Mouse (Mus musculus): ENCODE results near the gene Zbtb3. TPM values are rescaled to one million over a fixed set of nuclear protein-coding genes. Genes with fewer than 3 reads are reported as not detected.

Gene Zbtb3
- polyA plus RNA-seq, 1 experiment from 2014 or later = 8.6 TPM

GRCm38 (mm10) chr19:8815812-8816211 is 13.5 kb downstream of the Zbtb3 start:
- 0 out of 2 replicates have a peak overlapping the region, but pooled peaks have one; percentile 24 for H3K4me2 ChIP-seq
- ATAC-seq (ENCODE audit: low read depth) = no peak

DNA sequence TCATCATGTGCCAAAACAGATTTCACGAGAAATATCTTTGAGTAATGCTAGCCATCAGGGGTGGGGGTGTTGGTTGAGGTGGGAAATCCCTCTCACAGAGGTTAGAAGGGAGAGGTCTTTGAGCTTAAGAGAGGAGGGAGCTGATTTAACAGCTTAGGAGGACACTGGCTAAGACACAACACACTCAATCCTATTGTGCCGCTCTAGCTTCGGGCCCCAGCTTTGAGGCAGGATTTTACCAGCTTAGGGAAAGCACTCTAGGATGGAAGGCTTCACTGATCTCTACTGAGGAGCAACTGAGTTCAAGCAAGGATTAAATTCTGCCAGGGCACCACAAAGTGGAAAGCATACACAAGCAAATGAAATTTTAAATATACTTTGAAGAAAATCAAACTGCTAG is 14.6 kb downstream of the Zbtb3 start:
- no peak for ATAC-seq (ENCODE audit: low read depth)
- peaks cover 40% of the 10 kb centered on the region for H3K36me3 ChIP-seq
- H3K4me2 ChIP-seq = peak overlapping the region; percentile 99
- H3K27ac ChIP-seq (replicated peaks) = no peak overlapping the region
- peaks cover 52% of the 10 kb centered on the region for H3K4me1 ChIP-seq (replicated peaks)
- WGBS = 89% methylated on average over 3 of the region's 3 CpGs
- no peaks in the 10 kb centered on the region for H3K9me3 ChIP-seq
- H3K4me3 ChIP-seq = peak overlapping the region; percentile 9; the same call in 1 of the 2 replicates
- no peaks in the 10 kb centered on the region for H3K27me3 ChIP-seq
- peak overlapping the region; percentile 57 for H3K9ac ChIP-seq

More at GRCm38 (mm10) chr19:8815812-8816211, 13.5 kb downstream of the Zbtb3 start:
- WGBS = 73% methylated on average over 11 of the region's 11 CpGs
- peaks cover 43% of the 10 kb centered on the region for H3K4me1 ChIP-seq (replicated peaks)
- H3K4me3 ChIP-seq = peak overlapping the region; percentile 1; the same call in 1 of the 2 replicates
- H3K27me3 ChIP-seq = no peaks in the 10 kb centered on the region
- H3K9ac ChIP-seq = peak overlapping the region; percentile 51; the same call in 1 of the 2 replicates
- H3K9me3 ChIP-seq = no peaks in the 10 kb centered on the region
- H3K27ac ChIP-seq (replicated peaks) = no peak overlapping the region
- peaks cover 49% of the 10 kb centered on the region for H3K36me3 ChIP-seq

DNA sequence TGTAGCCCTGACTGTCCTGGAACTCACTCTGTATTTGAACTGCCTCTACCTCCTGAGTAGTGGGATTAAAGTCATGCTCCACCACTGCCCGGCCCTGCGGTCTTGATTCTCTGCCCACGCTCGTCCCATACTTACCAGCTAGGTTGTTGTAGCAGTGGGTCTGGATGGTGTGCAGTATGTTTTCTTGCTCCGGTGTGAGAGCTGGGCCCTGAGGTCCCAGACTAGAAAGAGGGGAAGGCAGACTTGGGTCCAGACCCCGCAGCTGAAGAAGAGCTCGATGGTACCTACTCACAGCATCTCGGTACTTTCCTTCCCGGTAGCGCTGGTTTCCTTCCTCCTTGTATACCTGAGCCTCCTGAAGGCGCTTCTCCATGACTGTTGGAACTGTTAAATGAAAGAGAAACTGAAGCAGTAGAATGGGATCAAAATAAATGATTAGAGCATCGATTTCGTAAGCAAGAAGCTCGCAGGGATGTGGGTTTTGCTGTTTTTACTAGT is 16.0 kb downstream of the Zbtb3 start:
- Histone ChIP-seq H3K9ac (peak overlapping the region; percentile 88), H3K36me3 (peaks cover 32% of the 10 kb centered on the region), H3K27ac (replicated peaks) (peak overlapping the region; percentile 97), H3K9me3 (no peaks in the 10 kb centered on the region), H3K27me3 (no peaks in the 10 kb centered on the region), H3K4me1 (replicated peaks) (peaks cover 66% of the 10 kb centered on the region), H3K4me3 (peak overlapping the region; percentile 75), H3K4me2 (peak overlapping the region; percentile 99)
- 36% methylated on average over 14 of the region's 14 CpGs for whole genome bisulfite sequencing
- no peak for ATAC-seq (ENCODE audit: low read depth)

- Histone ChIP-seq H3K9me3 (no peaks in the 10 kb centered on the region), H3K27me3 (no peaks in the 10 kb centered on the region), H3K4me1 (replicated peaks) (peaks cover 69% of the 10 kb centered on the region), H3K27ac (replicated peaks) (peak within 1 kb of the TSS; percentile 97), H3K9ac (peak within 1 kb of the TSS; percentile 98), H3K4me2 (peak within 1 kb of the TSS; percentile 99), H3K36me3 (peaks cover 33% of the 10 kb centered on the region), H3K4me3 (peak within 1 kb of the TSS; percentile 75)
- ATAC-seq (ENCODE audit: low read depth) = peak; percentile 94
- WGBS = 1% methylated on average over 33 of the region's 33 CpGs
Observed at GRCm38 (mm10) chr19:8818801-8819595, 16.6 kb downstream of the Zbtb3 start, which contains the start of gene Ttc9c. Gene Ttc9c (minus strand): TSS chr19:8819333.

- H3K4me1 ChIP-seq (replicated peaks) = peaks cover 62% of the 10 kb centered on the region
- WGBS = under 1% methylated on average over 69 of the region's 83 CpGs
Observed at GRCm38 (mm10) chr19:8819596-8820423, 17.5 kb downstream of the Zbtb3 start, which contains the start of gene Hnrnpul2. Gene Hnrnpul2 (plus strand): TSS chr19:8820010.

GRCm38 (mm10) chr19:8820424-8820956 is 18.1 kb downstream of the Zbtb3 start:
- WGBS = under 1% methylated on average over 48 of the region's 48 CpGs
- Histone ChIP-seq H3K36me3 (peaks cover 37% of the 10 kb centered on the region), H3K27me3 (no peaks in the 10 kb centered on the region), H3K4me1 (replicated peaks) (peaks cover 57% of the 10 kb centered on the region), H3K4me2 (peak overlapping the region; percentile 99), H3K9me3 (no peaks in the 10 kb centered on the region), H3K9ac (peak overlapping the region; percentile 98), H3K4me3 (peak overlapping the region; percentile 75), H3K27ac (replicated peaks) (peak overlapping the region; percentile 97)
- ATAC-seq (ENCODE audit: low read depth) = peak; percentile 33

More at GRCm38 (mm10) chr19:8819596-8820423, 17.5 kb downstream of the Zbtb3 start, which contains the start of gene Hnrnpul2:
- no peaks in the 10 kb centered on the region for H3K9me3 ChIP-seq
- peak within 1 kb of the TSS; percentile 97 for H3K27ac ChIP-seq (replicated peaks)
- peak within 1 kb of the TSS; percentile 99 for H3K4me2 ChIP-seq
- H3K4me3 ChIP-seq = peak within 1 kb of the TSS; percentile 75
- peak; percentile 98 for ATAC-seq (ENCODE audit: low read depth)
- peaks cover 34% of the 10 kb centered on the region for H3K36me3 ChIP-seq
- H3K9ac ChIP-seq = peak within 1 kb of the TSS; percentile 98
- no peaks in the 10 kb centered on the region for H3K27me3 ChIP-seq

GRCm38 (mm10) chr19:8821146-8821545 is 18.8 kb downstream of the Zbtb3 start:
- Histone ChIP-seq H3K9ac (peak overlapping the region; percentile 98), H3K9me3 (no peaks in the 10 kb centered on the region), H3K4me1 (replicated peaks) (peaks cover 50% of the 10 kb centered on the region), H3K36me3 (peaks cover 40% of the 10 kb centered on the region), H3K4me2 (peak overlapping the region; percentile 99), H3K27me3 (no peaks in the 10 kb centered on the region), H3K4me3 (peak overlapping the region; percentile 75), H3K27ac (replicated peaks) (peak overlapping the region; percentile 97; the same call in 1 of the 2 replicates)
- WGBS = 3% methylated on average over 7 of the region's 7 CpGs
- no peak for ATAC-seq (ENCODE audit: low read depth)

DNA sequence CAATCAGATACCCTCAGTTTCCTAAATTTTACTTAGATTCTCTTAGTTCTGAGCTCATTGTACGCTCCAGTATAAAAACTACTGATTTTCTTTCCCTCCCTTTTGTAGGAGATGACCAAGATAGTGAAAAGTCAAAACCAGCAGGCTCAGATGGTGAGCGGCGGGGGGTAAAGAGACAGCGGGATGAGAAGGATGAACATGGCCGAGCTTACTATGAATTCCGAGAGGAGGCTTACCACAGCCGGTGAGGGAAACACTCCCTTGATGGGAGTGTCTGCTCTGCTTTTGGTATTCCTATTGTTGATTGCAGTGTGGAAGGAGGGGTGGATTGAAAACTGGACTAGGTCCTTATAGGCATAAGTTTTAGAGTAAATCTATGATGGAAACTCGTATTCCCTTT is 20.3 kb downstream of the Zbtb3 start:
- Histone ChIP-seq H3K9ac (peak overlapping the region; percentile 98), H3K9me3 (no peaks in the 10 kb centered on the region), H3K4me2 (peak overlapping the region; percentile 99), H3K36me3 (peaks cover 49% of the 10 kb centered on the region), H3K4me3 (peak overlapping the region; percentile 75), H3K27ac (replicated peaks) (no peak overlapping the region), H3K27me3 (no peaks in the 10 kb centered on the region), H3K4me1 (replicated peaks) (peaks cover 35% of the 10 kb centered on the region)
- no peak for ATAC-seq (ENCODE audit: low read depth)
- WGBS = 73% methylated on average over 8 of the region's 8 CpGs

DNA sequence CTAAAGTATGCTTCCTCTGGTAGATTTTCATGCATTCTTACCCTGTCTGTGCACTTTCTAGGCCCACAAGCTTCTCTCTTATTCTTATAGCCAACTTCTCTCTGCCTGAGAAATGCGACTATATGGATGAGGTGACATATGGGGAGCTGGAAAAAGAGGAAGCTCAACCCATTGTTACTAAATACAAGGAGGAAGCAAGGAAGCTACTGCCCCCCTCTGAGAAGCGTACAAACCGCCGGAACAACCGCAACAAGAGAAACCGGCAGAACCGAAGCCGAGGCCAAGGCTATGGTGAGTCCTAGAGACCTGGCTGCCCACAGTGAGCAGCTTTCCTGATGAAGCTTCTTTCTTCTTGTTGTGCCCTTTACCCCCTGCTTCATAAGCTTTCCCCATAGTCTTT is 27.3 kb downstream of the Zbtb3 start, which contains the start of gene AC129217.1:
Gene AC129217.1, plus strand, starts transcription at position 114 of the 400 bp plus-strand sequence.
- Histone ChIP-seq H3K4me1 (replicated peaks) (no peaks in the 10 kb centered on the region), H3K27me3 (no peaks in the 10 kb centered on the region), H3K36me3 (peaks cover 99% of the 10 kb centered on the region), H3K4me3 (no peak within 1 kb of the TSS), H3K27ac (replicated peaks) (no peak within 1 kb of the TSS), H3K4me2 (no peak within 1 kb of the TSS), H3K9me3 (no peaks in the 10 kb centered on the region), H3K9ac (no peak within 1 kb of the TSS)
- ATAC-seq (ENCODE audit: low read depth) = no peak
- 86% methylated on average over 8 of the region's 8 CpGs for WGBS

- no peak overlapping the region for H3K4me2 ChIP-seq
- no peaks in the 10 kb centered on the region for H3K4me1 ChIP-seq (replicated peaks)
- no peak overlapping the region for H3K4me3 ChIP-seq
- ATAC-seq (ENCODE audit: low read depth) = no peak
- no peak overlapping the region for H3K27ac ChIP-seq (replicated peaks)
- H3K27me3 ChIP-seq = no peaks in the 10 kb centered on the region
- H3K9ac ChIP-seq = no peak overlapping the region
- WGBS = 94% methylated on average over 8 of the region's 8 CpGs
- H3K36me3 ChIP-seq = peaks cover 100% of the 10 kb centered on the region
- H3K9me3 ChIP-seq = no peaks in the 10 kb centered on the region
Observed at GRCm38 (mm10) chr19:8830664-8831063, 28.3 kb downstream of the Zbtb3 start.

GRCm38 (mm10) chr19:8831262-8831661 is 28.9 kb downstream of the Zbtb3 start:
- no peak overlapping the region for H3K27ac ChIP-seq (replicated peaks)
- no peak for ATAC-seq (ENCODE audit: low read depth)
- no peak overlapping the region for H3K9ac ChIP-seq
- H3K4me2 ChIP-seq = no peak overlapping the region
- H3K9me3 ChIP-seq = no peaks in the 10 kb centered on the region
- H3K4me3 ChIP-seq = no peak overlapping the region
- 79% methylated on average over 11 of the region's 11 CpGs for WGBS
- no peaks in the 10 kb centered on the region for H3K27me3 ChIP-seq
- H3K4me1 ChIP-seq (replicated peaks) = peaks cover 3% of the 10 kb centered on the region
- peaks cover 99% of the 10 kb centered on the region for H3K36me3 ChIP-seq
